Mouse (Mus musculus): ENCODE results near the gene Zfp729a. TPM values are rescaled to one million over a fixed set of nuclear protein-coding genes. Genes with fewer than 3 reads are reported as not detected.
A peak's percentile ranks its signal among the peaks of the same experiment; 100 is the strongest.
"Not testable (repeated sequence)": the region's sequence is repeated elsewhere in the genome, so short reads cannot be mapped to it uniquely, and the experiment has no call there.

Gene Zfp729a
- 0.26 TPM in 1 of 2 replicates, not detected in the other for polyA plus RNA-seq (2012; ENCODE audit: insufficient read depth, low replicate concordance)

- peaks cover 4% of the 10 kb centered on the region; the same call in 1 of the 2 replicates for H3K4me1 ChIP-seq
- H3K27me3 ChIP-seq (replicated peaks) = no peaks in the 10 kb centered on the region
- H3K36me3 ChIP-seq (replicated peaks; ENCODE audit: low read length) = peaks cover 5% of the 10 kb centered on the region
- peak within 1 kb of the TSS; percentile 91 for H3K4me3 ChIP-seq (replicated peaks)
- TF ChIP-seq FLI1 (IDR thresholded peaks at IDR 0.05; ENCODE audit: low read length) (no peak), GATA1 (IDR thresholded peaks at IDR 0.05; ENCODE audit: borderline replicate concordance, low read length) (no peak)
- no peaks in the 10 kb centered on the region for H3K9me3 ChIP-seq
Measured at GRCm38 (mm10) chr13:67637294-67638007, at the start of gene Zfp729a, which contains the start of gene Gm49345. Zfp729a (minus strand) TSS chr13:67637791. Gm49345 (minus strand) TSS chr13:67637769.

GRCm38 (mm10) chr13:67686971-67687370 lies 49.4 kb upstream of the Zfp729a start, which contains the start of gene Zfp738:
Zfp738 (minus strand) TSS chr13:67687071.
- TF ChIP-seq FLI1 (IDR thresholded peaks at IDR 0.05; ENCODE audit: low read length) (no peak), GATA1 (IDR thresholded peaks at IDR 0.05; ENCODE audit: borderline replicate concordance, low read length) (no peak)
- H3K36me3 ChIP-seq (replicated peaks; ENCODE audit: low read length) = no peaks in the 10 kb centered on the region

GRCm38 (mm10) chr13:67683841-67684240 lies 46.2 kb upstream of the Zfp729a start:
- Histone ChIP-seq H3K4me3 (replicated peaks) (peak overlapping the region; percentile 93), H3K4me1 (peaks cover 12% of the 10 kb centered on the region)
- not testable (repeated sequence) for H3K27me3 ChIP-seq (replicated peaks); H3K9me3 ChIP-seq; H3K36me3 ChIP-seq (replicated peaks; ENCODE audit: low read length)

More at GRCm38 (mm10) chr13:67686971-67687370, 49.4 kb upstream of the Zfp729a start, which contains the start of gene Zfp738:
- no peak within 1 kb of the TSS for H3K4me3 ChIP-seq (replicated peaks)
- no peaks in the 10 kb centered on the region for H3K27me3 ChIP-seq (replicated peaks)
- H3K9me3 ChIP-seq = no peaks in the 10 kb centered on the region
- H3K4me1 ChIP-seq = peaks cover 12% of the 10 kb centered on the region

GRCm38 (mm10) chr13:67682959-67683735 lies 45.6 kb upstream of the Zfp729a start:
- H3K9me3 ChIP-seq; H3K36me3 ChIP-seq (replicated peaks; ENCODE audit: low read length); H3K27me3 ChIP-seq (replicated peaks): not testable (repeated sequence)
- Histone ChIP-seq H3K4me3 (replicated peaks) (peak overlapping the region; percentile 93), H3K4me1 (peaks cover 12% of the 10 kb centered on the region)

GRCm38 (mm10) chr13:67674902-67675301 lies 37.3 kb upstream of the Zfp729a start:
- Histone ChIP-seq H3K4me1 (no peaks in the 10 kb centered on the region), H3K9me3 (peaks cover 13% of the 10 kb centered on the region), H3K4me3 (replicated peaks) (no peak overlapping the region), H3K36me3 (replicated peaks; ENCODE audit: low read length) (peaks cover 22% of the 10 kb centered on the region), H3K27me3 (replicated peaks) (no peaks in the 10 kb centered on the region)
- TF ChIP-seq GATA1 (IDR thresholded peaks at IDR 0.05; ENCODE audit: borderline replicate concordance, low read length) (no peak), FLI1 (IDR thresholded peaks at IDR 0.05; ENCODE audit: low read length) (no peak)

- H3K27me3 ChIP-seq (replicated peaks) = no peaks in the 10 kb centered on the region
- no peaks in the 10 kb centered on the region for H3K9me3 ChIP-seq
- H3K36me3 ChIP-seq (replicated peaks; ENCODE audit: low read length) = no peaks in the 10 kb centered on the region
- no peak overlapping the region for H3K4me3 ChIP-seq (replicated peaks)
- no peaks in the 10 kb centered on the region for H3K4me1 ChIP-seq
- TF ChIP-seq GATA1 (IDR thresholded peaks at IDR 0.05; ENCODE audit: borderline replicate concordance, low read length) (no peak), FLI1 (IDR thresholded peaks at IDR 0.05; ENCODE audit: low read length) (no peak)
Measured at GRCm38 (mm10) chr13:67652496-67652895, 14.9 kb upstream of the Zfp729a start.

GRCm38 (mm10) chr13:67610108-67610507 lies 27.5 kb downstream of the Zfp729a start:
- no peaks in the 10 kb centered on the region for H3K36me3 ChIP-seq (replicated peaks; ENCODE audit: low read length)
- no peaks in the 10 kb centered on the region for H3K27me3 ChIP-seq (replicated peaks)
- no peaks in the 10 kb centered on the region for H3K4me1 ChIP-seq
- peaks cover 4% of the 10 kb centered on the region; the same call in 1 of the 2 replicates for H3K9me3 ChIP-seq
- TF ChIP-seq GATA1 (IDR thresholded peaks at IDR 0.05; ENCODE audit: borderline replicate concordance, low read length) (no peak), FLI1 (IDR thresholded peaks at IDR 0.05; ENCODE audit: low read length) (no peak)
- H3K4me3 ChIP-seq (replicated peaks) = peak overlapping the region; percentile 78

- no peaks in the 10 kb centered on the region for H3K36me3 ChIP-seq (replicated peaks; ENCODE audit: low read length)
- TF ChIP-seq GATA1 (IDR thresholded peaks at IDR 0.05; ENCODE audit: borderline replicate concordance, low read length) (no peak), FLI1 (IDR thresholded peaks at IDR 0.05; ENCODE audit: low read length) (no peak)
- no peaks in the 10 kb centered on the region for H3K27me3 ChIP-seq (replicated peaks)
- peak within 1 kb of the TSS; percentile 88 for H3K4me3 ChIP-seq (replicated peaks)
- H3K9me3 ChIP-seq = peaks cover 4% of the 10 kb centered on the region; the same call in 1 of the 2 replicates
- no peaks in the 10 kb centered on the region for H3K4me1 ChIP-seq
Measured at GRCm38 (mm10) chr13:67609066-67609876, 28.3 kb downstream of the Zfp729a start, which contains the start of gene Zfp729b. Zfp729b (minus strand) TSS chr13:67609707.

GRCm38 (mm10) chr13:67572591-67573189 lies 64.9 kb downstream of the Zfp729a start:
- H3K4me3 ChIP-seq (replicated peaks) = peak overlapping the region; percentile 46
- TF ChIP-seq GATA1 (IDR thresholded peaks at IDR 0.05; ENCODE audit: borderline replicate concordance, low read length) = no peak
- no peak for TF ChIP-seq FLI1 (IDR thresholded peaks at IDR 0.05; ENCODE audit: low read length)
- H3K4me1 ChIP-seq = peaks cover 6% of the 10 kb centered on the region
- H3K9me3 ChIP-seq = peaks cover 7% of the 10 kb centered on the region; the same call in 1 of the 2 replicates
- H3K27me3 ChIP-seq (replicated peaks) = no peaks in the 10 kb centered on the region
- H3K36me3 ChIP-seq (replicated peaks; ENCODE audit: low read length) = no peaks in the 10 kb centered on the region

Other genes starting within 250 kb of the Zfp729a start
- 0.08 TPM in 1 of 2 replicates, not detected in the other for gene Zfp429, start 238.0 kb downstream of the Zfp729a start, polyA plus RNA-seq (2012; ENCODE audit: insufficient read depth, low replicate concordance)
- gene Zfp459, start 216.4 kb downstream of the Zfp729a start, polyA plus RNA-seq (2012; ENCODE audit: insufficient read depth, low replicate concordance) = 0.07 TPM in 1 of 2 replicates, not detected in the other
- gene Zfp874a, start 186.2 kb downstream of the Zfp729a start, polyA plus RNA-seq (2012; ENCODE audit: insufficient read depth, low replicate concordance) = 0.13 TPM in 1 of 2 replicates, not detected in the other
- gene Zfp874b, start 153.5 kb downstream of the Zfp729a start, polyA plus RNA-seq (2012; ENCODE audit: insufficient read depth, low replicate concordance) = not detected in 2 replicates
- gene Zfp58, start 137.2 kb downstream of the Zfp729a start, polyA plus RNA-seq (2012; ENCODE audit: insufficient read depth, low replicate concordance) = not detected in 2 replicates
- not detected in 2 replicates for gene Gm26965, start 111.6 kb downstream of the Zfp729a start, polyA plus RNA-seq (2012; ENCODE audit: insufficient read depth, low replicate concordance)
- 0.17 TPM in 1 of 2 replicates, not detected in the other for gene Zfp87, start 111.6 kb downstream of the Zfp729a start, polyA plus RNA-seq (2012; ENCODE audit: insufficient read depth, low replicate concordance)
- gene Zfp748, start 84.0 kb downstream of the Zfp729a start, polyA plus RNA-seq (2012; ENCODE audit: insufficient read depth, low replicate concordance) = 0.09 TPM in 1 of 2 replicates, not detected in the other
- 0.18 TPM in 1 of 2 replicates, not detected in the other for gene Zfp729b, start 28.1 kb downstream of the Zfp729a start, polyA plus RNA-seq (2012; ENCODE audit: insufficient read depth, low replicate concordance)
- gene Gm49345, start within 50 bp of the Zfp729a start, polyA plus RNA-seq (2012; ENCODE audit: insufficient read depth, low replicate concordance) = not detected in 2 replicates
- 0.26 and 3.6 TPM in 2 replicates for gene Zfp738, start 49.3 kb upstream of the Zfp729a start, polyA plus RNA-seq (2012; ENCODE audit: insufficient read depth, low replicate concordance)
- not detected in 2 replicates for gene Zfp65, start 91.4 kb upstream of the Zfp729a start, polyA plus RNA-seq (2012; ENCODE audit: insufficient read depth, low replicate concordance)
- gene Zfp85, start 117.4 kb upstream of the Zfp729a start, polyA plus RNA-seq (2012; ENCODE audit: insufficient read depth, low replicate concordance) = 0.12 TPM in 1 of 2 replicates, not detected in the other
- 0.17 TPM in 1 of 2 replicates, not detected in the other for gene Zfp493, start 141.9 kb upstream of the Zfp729a start, polyA plus RNA-seq (2012; ENCODE audit: insufficient read depth, low replicate concordance)
- gene Zfp273, start 175.9 kb upstream of the Zfp729a start, polyA plus RNA-seq (2012; ENCODE audit: insufficient read depth, low replicate concordance) = not detected in 2 replicates
- gene Gm10037, start 193.3 kb upstream of the Zfp729a start, polyA plus RNA-seq (2012; ENCODE audit: insufficient read depth, low replicate concordance) = not detected in 2 replicates
- gene BC048507, start 225.5 kb upstream of the Zfp729a start, polyA plus RNA-seq (2012; ENCODE audit: insufficient read depth, low replicate concordance) = not detected in 2 replicates